Mouse (Mus musculus) mature B cell (primary cell): ENCODE measurements around the gene Fam89b.

Experiments used
- in situ Hi-C: fragments of 300-500 bp; cut with MboI; formaldehyde crosslinking; loops from 2 replicates; pipeline ENCODE4 v1.14.3; 2019

Fam89b gene

DNA sequence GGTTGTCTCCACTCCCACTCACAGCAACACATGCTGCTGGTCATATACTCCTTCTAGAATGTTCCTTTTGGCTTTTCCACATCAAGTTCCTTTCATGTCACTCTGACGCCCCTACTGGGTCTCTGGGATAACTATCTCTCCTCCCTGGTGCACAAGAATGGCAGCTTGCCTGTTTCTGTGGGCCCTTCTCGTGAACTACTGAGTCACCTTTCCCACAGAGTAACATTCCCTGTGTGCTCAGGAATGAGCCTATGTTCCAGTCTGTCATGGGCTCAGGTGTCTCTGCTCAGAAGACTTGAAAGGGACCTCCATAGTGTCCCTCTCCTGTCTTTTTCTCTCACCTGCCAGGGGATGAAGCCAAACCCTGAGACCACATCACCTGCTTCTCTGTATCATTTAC, 10.0 kb upstream of the Fam89b start:
- in situ Hi-C loops: no loop called here

DNA sequence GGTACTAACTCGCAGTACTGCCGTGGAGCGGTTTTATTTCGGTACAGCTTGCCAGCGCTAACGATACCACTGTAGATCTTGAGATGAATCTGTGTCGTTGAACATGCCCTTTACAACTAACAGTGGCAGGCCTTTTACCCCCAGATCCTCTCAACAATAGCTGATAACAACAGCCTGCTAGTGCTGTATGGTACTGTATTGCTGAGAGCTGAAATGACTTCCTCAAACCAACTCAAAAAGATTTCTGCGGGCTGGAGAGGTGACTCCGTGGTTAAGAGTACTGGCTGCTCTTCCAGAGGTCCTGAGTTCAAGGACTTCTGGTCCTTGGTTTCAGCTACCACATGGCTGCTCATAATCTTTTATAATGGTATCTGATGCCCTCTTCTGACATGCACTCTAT, 4.9 kb upstream of the Fam89b start:
- in situ Hi-C loops: no loop called here

DNA sequence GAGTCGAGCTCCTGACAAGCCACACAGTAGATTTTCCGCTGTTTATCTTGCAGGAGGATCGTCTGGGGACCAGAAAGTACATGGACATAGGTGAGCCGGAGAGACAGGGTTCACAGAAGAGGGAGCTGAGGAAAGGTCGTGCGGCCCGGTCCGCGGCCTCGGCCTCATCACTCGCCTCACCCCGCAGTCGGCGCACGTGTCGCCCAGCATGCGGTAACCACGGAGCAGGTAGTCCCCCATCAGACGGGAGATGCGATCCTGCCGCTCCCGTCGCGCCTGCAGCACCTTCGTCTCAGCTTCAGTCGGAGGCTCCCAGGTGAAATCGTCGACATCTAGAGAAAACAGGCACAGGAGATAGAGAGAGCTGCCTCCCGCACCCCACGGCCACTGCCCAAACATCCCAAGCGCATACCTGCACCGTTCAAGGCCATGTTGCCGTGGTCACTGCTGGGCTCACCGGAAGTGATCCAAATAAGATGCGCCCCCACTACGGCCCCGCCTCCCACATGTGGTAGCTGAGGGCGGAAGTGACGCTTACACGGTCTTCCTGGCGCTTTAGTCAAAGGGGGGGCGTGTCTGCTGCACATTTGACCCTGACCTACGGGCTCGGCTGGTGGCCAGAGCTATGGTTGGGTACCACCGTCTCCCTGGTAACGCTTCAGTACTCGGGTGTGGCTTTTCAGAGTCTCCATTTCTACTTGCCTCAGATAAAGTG, 2.0 kb upstream of the Fam89b start:
- in situ Hi-C loops: no loop called here

DNA sequence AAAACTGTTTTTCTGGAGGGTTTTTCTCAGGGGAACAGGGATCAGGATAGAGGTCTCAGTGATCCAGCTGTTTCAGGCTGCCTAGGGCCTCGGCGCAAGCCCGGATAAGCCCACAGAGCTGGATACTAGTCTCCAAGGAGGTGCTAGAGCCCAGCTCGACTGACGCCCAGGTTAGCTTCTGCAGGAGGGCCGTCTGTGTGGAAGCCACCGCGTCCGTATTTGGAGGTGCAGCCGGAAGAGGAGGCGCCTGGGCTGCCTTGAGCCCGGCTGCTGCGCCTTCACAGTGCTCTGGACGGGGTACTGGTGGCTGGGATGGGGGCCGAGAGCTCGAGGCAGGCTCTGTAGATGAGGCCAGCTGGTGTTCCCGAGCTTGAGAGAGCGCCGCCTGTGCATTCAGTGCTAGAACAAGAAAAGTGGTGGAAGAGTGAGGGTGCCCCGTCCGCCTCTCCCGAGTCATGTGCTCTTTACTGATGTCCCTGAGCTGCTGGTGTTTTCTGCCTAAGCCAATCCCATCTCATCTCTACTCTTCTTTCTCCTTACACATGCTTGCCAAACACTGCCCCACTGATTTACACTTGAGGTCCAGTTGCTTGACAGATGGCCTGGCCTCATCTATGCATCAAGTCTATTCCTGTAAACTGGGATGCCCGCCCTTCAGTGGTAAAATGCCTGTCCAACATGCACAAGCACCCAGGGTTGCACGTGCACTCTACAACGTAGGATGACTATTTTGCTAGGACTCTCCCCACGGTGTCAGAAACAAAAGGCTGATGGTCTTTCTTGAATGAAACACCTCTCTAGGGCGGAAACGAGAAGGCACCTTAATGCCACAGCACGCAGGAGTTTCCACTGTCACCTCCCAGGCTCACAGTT, 1.1 kb upstream of the Fam89b start:
- in situ Hi-C loops: no loop called here

DNA sequence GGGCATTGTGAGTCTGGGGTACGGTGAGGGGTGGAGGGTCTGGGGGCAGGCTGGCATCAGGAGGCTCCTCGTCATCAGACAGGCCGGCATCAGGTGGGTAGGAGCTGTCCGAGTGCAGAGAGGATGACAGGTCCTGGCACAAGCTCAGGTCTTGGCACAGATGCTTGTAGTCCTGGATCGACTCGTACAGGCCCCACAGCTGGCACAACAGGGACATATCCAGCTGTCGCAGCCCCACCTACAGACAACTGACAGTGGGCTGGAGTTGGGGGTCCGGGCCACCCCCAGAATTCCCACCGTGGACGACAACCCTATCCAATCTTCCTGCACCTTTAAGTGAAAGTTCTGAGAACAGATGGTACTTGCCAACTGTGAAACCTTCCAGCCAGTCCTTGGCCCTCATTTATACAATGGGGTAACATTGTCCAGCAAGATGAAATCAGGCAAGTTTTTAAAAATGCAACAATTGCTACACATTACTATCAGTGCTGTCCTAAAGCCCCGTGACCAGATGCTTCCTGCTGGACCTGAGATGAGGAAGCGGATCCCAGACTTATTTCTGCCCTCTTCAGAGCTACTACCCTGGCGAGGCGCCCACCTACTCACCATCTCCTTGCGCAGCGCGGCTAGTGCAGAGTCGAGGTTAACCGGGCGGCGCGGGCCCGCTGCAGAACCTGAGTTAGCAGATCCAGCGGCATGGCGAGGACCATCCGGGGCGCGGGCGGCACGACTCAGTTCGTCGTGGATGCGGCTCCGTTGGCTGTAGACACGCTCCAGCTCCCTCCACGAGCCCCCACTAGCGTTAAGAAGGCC, 616 bp downstream of the Fam89b start:
- in situ Hi-C loops: no loop called here

DNA sequence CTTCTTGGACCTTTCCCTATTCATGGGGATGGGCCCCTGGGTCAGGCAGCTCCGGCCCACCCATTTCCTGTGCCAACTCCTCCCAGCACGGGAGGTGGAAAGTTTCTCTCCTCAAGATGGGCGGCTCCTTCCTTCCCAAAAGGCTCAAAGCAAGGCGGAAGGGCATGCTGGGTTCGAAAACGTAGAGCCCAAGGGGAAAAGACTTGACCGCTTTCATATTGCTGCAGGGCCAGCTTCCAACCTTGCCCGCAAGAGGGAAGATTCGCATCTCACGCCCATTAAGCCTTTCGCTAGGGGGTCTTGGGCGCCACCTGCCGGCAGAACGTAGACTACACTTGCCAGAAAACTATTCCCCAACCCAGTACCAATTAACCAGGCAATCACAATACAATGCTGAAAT, 1.8 kb downstream of the Fam89b start:
- in situ Hi-C loops: no loop called here

DNA sequence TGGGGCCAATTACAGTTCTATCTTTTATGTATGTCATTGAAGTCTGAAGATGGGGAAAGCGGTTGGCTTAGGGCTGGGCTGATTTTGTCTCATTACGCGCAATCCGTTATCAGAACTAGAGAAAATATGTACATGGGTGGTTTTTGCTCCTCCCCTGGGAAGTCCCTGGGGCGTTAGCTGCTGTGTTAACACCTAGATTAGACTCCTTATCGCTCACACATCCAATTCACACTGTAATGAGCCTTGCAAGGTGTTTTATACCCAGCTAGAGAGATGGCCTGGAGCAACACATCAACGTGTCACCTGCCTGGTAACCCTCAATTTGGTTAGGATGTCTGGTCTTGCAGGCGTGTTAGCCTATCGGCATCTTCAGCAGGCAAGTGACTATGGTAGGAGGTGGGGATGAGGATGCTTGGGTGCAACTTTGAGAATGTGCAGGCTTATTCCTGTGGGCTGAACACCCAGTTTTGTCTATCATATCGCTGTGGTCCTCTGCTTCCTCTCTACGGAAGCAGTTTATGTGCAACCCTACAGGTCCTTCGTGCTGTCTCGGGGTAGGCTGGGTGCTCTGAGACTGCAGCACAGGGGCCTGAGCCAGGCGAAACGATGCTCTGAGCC, 2.4 kb downstream of the Fam89b start:
- in situ Hi-C loops: no loop called here

DNA sequence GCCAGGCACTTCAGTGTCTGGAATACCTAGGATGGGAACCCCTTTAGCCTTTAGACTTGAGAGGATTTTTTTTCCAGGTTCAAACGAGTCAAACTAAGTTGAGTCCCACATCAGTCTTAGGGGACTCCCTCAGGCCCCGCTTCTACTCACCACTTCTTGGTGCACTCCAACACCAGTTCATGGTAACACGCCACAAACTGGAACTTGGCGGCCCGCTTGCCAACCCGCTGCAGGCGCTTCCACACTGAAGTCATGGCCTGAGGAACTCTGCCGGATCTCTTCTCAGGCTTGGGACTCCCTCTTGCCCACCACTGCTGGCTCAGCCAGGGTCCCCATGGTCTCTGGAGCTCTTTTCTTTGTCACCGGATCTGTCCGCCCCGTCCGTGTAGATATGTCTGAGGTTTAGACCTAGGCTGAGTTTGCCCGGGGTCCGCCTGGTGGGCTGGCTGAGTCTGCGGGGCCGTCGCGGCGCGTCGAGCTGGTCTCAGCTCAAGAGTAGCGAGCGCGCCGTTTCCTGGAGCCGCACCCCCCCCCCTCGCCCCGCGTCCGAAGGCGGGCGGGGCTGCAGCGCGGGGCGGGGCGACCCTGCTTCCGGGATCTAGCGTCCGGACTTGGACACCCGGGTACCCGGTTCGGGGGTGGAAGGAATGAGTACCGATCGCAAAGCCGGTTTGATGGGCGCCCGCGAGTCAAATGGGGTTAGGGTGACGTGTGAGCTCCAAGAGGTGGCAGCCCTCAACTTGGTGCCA, 3.5 kb downstream of the Fam89b start, which contains the start of gene Ehbp1l1:
TSS of gene Ehbp1l1 (minus strand) at position 551 of the 749 bp plus-strand sequence.
- in situ Hi-C loops: no loop called here

DNA sequence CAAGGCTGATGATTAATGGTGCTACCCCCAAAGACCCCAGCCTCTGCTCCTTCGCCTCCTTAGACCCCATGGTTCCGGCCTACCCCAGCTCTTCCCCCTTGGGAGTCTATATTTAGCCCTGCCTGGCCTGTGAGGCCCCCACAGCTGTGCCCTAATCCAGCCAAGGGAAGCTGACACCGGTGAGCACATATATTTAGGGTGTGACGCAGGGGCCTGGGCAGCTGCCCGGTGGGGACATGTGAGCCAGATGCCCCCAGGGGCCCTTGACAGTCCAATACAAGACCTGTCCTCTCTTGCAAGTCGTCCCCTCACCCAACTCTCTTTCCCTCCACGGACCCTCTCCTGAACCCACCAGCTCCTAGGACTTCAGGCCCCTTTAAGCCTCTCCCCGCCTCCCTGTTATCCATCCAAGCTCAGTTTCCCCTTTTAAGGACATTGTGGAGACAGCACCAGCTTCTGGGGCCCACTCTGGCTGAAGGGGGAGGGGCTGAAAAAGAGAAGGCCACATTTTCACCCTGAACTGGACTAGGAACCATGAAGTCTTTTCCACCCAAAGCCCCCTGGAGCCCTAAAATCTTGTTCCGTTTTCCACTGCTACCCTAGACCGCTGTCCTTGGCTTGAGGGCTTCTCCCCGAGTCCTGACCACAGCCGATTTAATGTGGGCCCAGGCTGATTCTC, 4.3 kb downstream of the Fam89b start:
- in situ Hi-C loops: no loop called here

DNA sequence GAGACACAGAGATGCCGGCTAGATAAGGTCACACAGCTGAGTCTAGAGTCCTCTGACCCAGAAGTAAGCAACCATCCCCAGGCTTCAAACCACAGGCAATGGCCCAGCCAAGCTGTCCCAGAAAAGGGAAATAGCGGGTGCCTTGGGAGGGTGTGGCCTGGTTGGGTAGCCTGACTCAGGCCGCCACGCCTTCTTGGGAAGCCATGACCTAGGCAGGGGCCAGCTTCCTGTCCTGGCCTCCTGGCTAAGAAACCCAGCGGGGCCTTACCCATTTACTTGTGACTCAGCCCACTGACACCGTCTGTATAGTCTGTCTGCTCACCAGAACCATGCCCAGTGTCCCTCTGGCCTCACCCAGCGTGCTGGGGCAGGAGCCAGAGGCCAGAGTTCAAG, 4.9 kb downstream of the Fam89b start:
- in situ Hi-C loops: no loop called here

DNA sequence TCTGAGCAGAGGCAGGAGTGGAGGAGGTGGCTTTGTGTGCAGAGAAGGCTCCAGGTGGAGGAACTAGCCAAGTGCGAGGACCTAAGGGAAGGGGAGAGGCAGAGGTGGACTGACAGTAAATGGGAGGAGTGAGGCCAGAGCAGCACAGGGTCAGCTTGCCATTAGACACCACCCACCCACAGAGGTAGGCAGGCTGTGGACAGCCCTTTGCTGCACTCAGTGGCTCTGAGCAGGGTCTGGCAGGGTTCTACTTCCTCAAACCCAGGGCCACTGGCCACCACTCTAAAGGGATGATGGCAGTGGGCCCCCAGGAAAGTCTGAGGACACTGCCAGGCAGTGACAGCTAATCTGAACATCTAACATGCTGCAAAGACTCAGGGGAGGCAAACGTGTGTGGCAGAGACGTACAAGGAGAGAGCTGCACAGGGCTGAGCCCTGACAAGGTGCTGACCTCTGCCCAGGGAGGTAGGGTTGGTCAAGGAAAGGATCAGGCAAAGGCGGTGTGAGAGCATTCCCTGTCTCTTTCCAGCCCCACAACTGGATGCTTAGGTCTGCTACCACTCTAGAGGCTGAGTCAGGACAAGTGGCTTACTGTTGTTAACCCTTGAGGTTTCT, 5.4 kb downstream of the Fam89b start:
- in situ Hi-C loops: no loop called here

DNA sequence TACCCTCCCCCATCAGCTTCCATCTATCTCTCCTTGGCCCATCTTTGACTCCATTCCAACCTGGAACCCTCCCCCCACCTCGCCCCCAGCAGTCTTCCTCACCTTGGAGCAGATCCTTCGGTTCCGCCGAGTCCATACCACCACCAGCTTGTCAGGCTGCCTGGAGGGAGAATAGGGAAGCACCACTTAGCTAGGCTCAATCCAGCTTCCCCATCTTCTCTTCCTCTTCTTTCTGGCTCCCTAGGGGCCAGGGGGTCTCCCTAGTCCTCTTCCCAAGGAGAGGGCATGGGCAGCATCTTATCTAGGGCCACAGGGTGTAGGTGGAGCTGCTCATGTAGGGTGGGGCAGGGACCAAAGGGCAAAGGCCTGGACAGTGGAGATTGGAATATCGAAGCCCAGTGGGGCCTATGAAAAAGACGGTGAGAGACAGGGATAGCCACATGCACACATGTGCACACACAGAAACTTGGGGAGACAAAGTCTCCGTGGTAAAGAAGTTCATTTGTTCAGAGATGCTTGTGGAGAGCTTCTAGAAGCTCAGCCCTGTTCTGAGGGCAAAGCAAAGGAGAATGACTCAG, 6.5 kb downstream of the Fam89b start:
- in situ Hi-C loops: no loop called here

DNA sequence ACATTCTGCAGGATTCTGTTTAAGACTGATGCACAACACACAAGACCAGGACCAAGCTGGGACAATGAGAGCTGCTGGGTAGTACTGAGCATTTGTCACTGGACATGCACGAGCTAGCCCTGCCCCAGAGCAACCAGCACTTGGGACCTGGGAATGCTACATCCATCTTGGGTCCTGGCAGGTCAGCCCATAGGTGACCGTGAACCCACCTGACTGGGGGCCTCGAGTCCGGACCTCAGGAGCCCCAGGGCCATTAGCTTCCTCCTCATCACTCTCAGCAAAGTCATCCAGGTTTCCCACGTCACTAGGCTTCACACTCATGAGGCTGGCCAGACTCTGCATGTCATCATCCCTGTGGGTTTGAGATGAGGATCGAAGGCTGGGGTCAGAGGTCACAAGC, 8.2 kb downstream of the Fam89b start:
- in situ Hi-C loops: no loop called here

DNA sequence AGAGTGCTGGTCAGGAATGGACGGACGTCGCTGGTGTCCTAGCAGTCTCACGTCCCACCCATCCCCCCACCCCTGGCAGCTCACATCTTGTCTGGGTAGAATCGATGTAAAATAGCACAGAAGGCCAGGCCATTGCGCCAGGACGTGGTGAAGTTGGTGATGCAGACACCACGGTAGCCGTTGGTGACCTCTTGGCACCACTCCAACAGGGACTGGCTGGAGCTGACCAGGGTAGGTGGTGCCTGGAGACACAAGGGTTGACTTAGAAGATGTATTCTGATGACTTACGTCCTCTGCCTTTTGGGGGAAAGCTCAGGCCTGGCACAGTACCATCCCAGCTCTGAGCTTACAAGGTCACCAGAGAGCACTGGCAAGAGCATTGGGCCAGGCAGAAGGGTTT, 12.5 kb downstream of the Fam89b start:
- in situ Hi-C loops: no loop called here

DNA sequence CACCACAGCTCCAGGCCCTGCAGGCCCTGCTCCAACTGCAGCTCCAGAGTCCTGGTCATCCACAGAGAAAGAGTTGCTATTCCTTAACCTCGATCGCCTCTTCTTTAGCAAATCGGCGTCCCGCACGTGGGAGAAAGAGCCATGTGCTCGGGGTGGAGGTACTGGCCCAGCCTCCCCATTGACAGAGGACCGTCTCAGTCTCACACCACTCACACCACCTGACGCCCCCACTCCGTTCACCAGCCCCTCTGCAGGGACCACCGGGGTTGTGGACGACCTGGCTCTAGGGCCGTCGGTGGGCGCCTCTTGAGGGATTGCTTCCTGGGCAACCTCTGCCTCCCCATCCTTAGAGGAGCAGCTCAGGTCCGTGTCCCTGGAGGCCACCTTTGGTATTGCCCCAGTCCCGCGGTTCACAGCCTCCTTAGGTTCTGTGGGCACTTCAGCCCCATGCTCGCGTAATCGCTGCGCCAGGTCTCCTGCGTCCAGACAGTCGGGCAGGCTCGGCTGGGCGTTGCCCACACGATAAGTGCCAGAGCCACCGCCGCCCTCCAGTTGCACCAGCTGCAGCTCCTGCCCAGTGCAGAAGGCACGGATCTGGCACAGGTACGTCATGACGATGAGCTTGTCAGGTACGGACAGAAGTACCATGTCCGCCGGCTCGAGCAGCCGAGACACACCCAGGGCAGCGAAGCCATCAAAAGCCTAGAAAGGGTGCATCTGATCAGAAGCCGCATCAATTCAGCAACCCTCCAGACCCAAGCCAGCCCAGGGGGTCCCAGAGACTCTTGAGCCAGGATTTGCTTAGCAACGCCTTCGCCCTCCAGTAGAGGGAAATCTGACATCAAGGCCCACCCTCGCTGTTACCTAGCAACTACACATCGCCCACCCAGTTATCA, 13.4 kb downstream of the Fam89b start:
- in situ Hi-C loops: no loop called here

DNA sequence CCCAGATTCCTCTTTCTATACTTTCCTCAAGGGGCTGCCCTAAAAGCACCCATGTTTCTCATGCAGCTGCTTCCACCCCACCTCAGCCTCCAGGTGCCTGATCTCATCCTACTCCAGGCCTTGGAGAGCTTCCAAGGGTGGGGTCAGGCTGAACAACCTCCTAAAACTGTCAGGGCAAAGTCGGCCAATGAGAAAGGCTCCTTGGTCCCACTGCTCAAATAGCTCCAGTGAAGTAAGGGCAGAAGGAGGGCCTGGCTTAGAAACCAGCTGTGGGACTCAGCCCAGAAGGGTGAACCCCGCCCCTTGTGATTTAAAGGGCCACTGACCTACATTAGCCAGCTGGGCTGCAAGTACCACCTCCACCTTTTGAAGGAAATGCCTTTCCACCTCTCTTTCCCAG, 15.7 kb downstream of the Fam89b start:
- in situ Hi-C loops: no loop called here

DNA sequence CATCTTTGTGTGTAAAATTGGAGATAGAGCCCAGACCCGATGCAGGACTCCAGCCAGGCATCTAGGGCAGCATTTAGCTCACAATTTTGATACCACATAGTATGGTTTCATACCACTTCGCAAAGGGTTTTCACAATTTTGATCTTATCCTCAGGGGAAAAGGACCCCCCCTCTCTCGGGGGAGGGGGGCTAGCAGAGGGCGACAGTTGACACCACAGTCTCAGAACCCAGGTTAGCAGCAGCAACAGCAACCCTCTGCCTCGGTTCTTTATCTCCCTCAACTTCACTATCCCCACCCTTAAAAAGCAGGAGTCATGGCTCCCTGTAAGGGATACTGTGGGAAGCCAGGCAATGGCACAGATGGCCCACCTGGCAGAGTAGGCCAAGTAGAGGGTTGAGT, 16.2 kb downstream of the Fam89b start:
- in situ Hi-C loops: no loop called here

DNA sequence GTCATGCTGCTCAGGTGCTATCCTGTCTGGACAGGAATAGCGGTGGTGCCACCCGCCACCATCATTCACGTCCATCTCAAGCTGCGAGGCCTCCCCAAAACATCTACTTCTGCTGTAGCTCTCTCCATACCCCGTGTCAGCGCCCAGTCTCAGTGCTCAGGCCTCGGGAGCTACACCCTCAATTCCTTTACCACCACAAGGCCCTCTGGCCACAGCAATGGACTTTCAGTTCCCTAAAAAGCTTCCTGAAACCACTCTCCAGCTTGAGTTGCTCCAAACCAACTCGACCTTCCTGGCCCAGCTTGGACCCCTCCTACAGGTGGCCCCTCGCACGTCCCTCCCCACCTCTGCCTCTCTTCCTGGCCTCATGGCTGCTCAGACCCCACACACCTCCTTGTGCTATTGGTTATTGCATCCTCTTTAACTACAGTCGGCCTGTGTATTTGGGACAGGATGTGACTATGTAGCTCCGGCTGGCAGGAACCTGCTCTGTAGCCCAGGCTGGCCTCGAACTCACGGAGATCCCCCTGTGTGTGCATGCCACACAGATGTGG, 17.5 kb downstream of the Fam89b start:
- in situ Hi-C loops: no loop called here

DNA sequence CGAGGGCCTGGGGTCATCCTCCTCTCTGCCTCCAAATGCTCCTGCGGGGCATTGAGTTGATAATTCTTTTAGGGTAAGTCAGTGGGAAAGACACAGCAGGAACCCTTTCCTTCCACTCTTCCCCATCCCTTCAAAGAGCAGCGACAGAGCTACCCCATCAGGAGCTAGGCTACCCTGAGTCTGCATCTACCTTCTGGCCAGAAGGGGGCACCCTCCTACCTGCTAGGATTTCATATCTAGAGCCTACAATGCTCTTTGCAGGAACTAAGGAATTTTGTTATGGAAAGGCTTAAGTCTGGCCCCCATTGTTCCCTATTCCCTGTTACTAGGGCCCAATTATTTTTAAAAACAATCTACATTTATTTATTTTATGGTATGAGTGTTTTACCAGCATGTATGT, 18.2 kb downstream of the Fam89b start:
- in situ Hi-C loops: no loop called here
